Mouse (Mus musculus) heart, embryonic 15.5 days (tissue): Measurements from ENCODE around the gene Rgl1. TPM values are rescaled to one million over a fixed set of nuclear protein-coding genes. Genes with fewer than 3 reads are reported as not detected.
"Not testable (repeated sequence)": the region's sequence is repeated elsewhere in the genome, so short reads cannot be mapped to it uniquely, and the experiment has no call there.

ENCODE experiments used
- ATAC-seq: fragments of 200-750 bp; cut with Nextera tagmentation; replicated peaks from 2 replicates; pipeline ENCODE4 v1.8.0; 2017; ENCODE audit warnings: low read depth, moderate TSS enrichment; ENCODE audit not compliant: insufficient number of reproducible peaks, insufficient read depth, low FRiP score
- H3K27ac ChIP-seq: fragments of 300-500 bp; sonication (generic); 2 replicates; pipeline ENCODE4 v1.5.1; 2015; ENCODE audit warnings: mild to moderate bottlenecking, inconsistent platforms
- H3K27me3 ChIP-seq: fragments of 300-500 bp; sonication (generic); 2 replicates; pipeline ENCODE4 v1.6.1; 2015; ENCODE audit warnings: inconsistent platforms
- H3K36me3 ChIP-seq: fragments of 300-500 bp; sonication (generic); 2 replicates; pipeline ENCODE4 v1.6.1; 2015; ENCODE audit warnings: mild to moderate bottlenecking, inconsistent platforms
- H3K4me1 ChIP-seq: fragments of 300-500 bp; sonication (generic); replicated peaks from 2 replicates; pipeline ENCODE4 v1.6.1; 2015; ENCODE audit warnings: inconsistent platforms
- H3K4me2 ChIP-seq: fragments of 300-500 bp; sonication (generic); 2 replicates; pipeline ENCODE4 v1.6.1; 2015; ENCODE audit warnings: inconsistent platforms, mild to moderate bottlenecking, moderate library complexity
- H3K4me3 ChIP-seq: fragments of 300-500 bp; sonication (generic); 2 replicates; pipeline ENCODE4 v1.5.1; 2015; ENCODE audit warnings: mild to moderate bottlenecking, inconsistent platforms
- H3K9ac ChIP-seq: fragments of 300-500 bp; sonication (generic); 2 replicates; pipeline ENCODE4 v1.6.1; 2015; ENCODE audit warnings: mild to moderate bottlenecking, inconsistent platforms
- H3K9me3 ChIP-seq: fragments of 300-500 bp; sonication (generic); replicated peaks from 2 replicates; pipeline ENCODE4 v1.6.1; 2016; ENCODE audit warnings: inconsistent platforms
- WGBS: fragments of 180-500 bp; shearing (Covaris S2); methylation state at CpG from one replicate; pipeline ENCODE4 v1.1.7; 2015; ENCODE audit warnings: mixed read lengths; 5-methylcytosine and 5-hydroxymethylcytosine counted together
- polyA plus RNA-seq: library from polyadenylated mRNA; unstranded; fragments of >200 nt; fragmentation: Nextera tagmentation; extraction: Ambion mirVana; gene quantifications from 2 replicates; pipeline ENCODE4 v1.2.1, GENCODE M21; 2015

Rgl1 gene
- polyA plus RNA-seq, 1 experiment from 2014 or later: 64.6 TPM

- Histone ChIP-seq H3K27me3 (no peaks in the 10 kb centered on the region), H3K36me3 (no peaks in the 10 kb centered on the region), H3K9ac (no peak overlapping the region), H3K27ac (no peak overlapping the region), H3K4me1 (peaks cover 19% of the 10 kb centered on the region), H3K9me3 (no peaks in the 10 kb centered on the region), H3K4me2 (no peak overlapping the region), H3K4me3 (no peak overlapping the region)
- no peak for ATAC-seq
- 81% methylated on average over 8 of the region's 8 CpGs for WGBS
Observed at GRCm38 (mm10) chr1:152796683-152797263, 30.6 kb upstream of the Rgl1 start.

- Histone ChIP-seq H3K36me3 (no peaks in the 10 kb centered on the region), H3K9ac (no peak overlapping the region), H3K4me1 (peaks cover 25% of the 10 kb centered on the region), H3K4me2 (no peak overlapping the region), H3K27me3 (no peaks in the 10 kb centered on the region), H3K27ac (no peak overlapping the region), H3K4me3 (no peak overlapping the region), H3K9me3 (no peaks in the 10 kb centered on the region)
- ATAC-seq: no peak
- 48% methylated on average over 8 of the region's 8 CpGs for WGBS
Observed at GRCm38 (mm10) chr1:152795688-152796255, 29.6 kb upstream of the Rgl1 start.

DNA sequence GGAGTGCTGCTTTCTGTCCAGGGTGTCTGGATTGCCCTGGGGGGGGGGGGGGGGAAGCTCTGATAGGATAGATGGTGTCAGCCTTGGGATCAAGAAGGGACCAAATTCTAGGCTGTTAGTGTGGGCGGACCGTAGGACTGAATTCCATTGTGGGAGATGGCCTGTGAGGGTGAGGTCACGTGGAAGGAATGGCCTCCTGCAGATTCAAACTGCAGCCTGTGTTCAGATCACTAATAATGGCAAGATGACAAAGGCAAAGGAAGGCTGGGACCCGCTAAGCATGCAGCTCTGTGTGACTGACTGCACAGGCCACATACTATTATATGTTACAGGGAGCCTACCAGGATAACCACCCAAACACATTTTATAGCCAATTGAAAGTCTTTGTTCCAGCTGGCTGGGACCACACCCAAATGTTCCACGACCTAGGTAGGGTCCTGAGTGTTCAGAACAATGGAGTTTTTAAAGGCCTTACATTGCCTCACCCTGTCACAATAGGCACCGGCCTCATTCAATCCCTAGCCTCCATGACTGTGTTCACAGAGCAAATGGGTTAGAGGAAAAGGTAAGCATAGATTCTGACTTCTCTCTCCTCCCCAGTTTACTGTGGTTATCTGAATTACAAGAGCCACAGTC, 27.5 kb upstream of the Rgl1 start:
- H3K4me3 ChIP-seq: no peak overlapping the region
- no peak overlapping the region for H3K9ac ChIP-seq
- no peaks in the 10 kb centered on the region for H3K27me3 ChIP-seq
- H3K27ac ChIP-seq: no peak overlapping the region
- no peak overlapping the region for H3K4me2 ChIP-seq
- peaks cover 21% of the 10 kb centered on the region for H3K4me1 ChIP-seq
- WGBS: 60% methylated on average over 6 of the region's 6 CpGs
- H3K9me3 ChIP-seq: no peaks in the 10 kb centered on the region
- no peaks in the 10 kb centered on the region for H3K36me3 ChIP-seq
- no peak for ATAC-seq

- no peak for ATAC-seq
- H3K9me3 ChIP-seq: no peaks in the 10 kb centered on the region
- H3K36me3 ChIP-seq: no peaks in the 10 kb centered on the region
Observed at GRCm38 (mm10) chr1:152792736-152793494, 26.8 kb upstream of the Rgl1 start.

GRCm38 (mm10) chr1:152791269-152791668, 25.1 kb upstream of the Rgl1 start:
- Histone ChIP-seq H3K27me3 (no peaks in the 10 kb centered on the region), H3K4me3 (no peak overlapping the region), H3K9me3 (no peaks in the 10 kb centered on the region), H3K27ac (peak overlapping the region; percentile 50), H3K4me2 (0 out of 2 replicates have a peak overlapping the region, but pooled peaks have one; percentile 32), H3K4me1 (peaks cover 21% of the 10 kb centered on the region), H3K9ac (no peak overlapping the region), H3K36me3 (no peaks in the 10 kb centered on the region)
- ATAC-seq: no peak
- WGBS: 29% methylated on average over 4 of the region's 4 CpGs

More at GRCm38 (mm10) chr1:152792736-152793494, 26.8 kb upstream of the Rgl1 start:
- Histone ChIP-seq H3K4me1 (peaks cover 21% of the 10 kb centered on the region), H3K9ac (no peak overlapping the region), H3K4me2 (no peak overlapping the region), H3K4me3 (no peak overlapping the region), H3K27me3 (no peaks in the 10 kb centered on the region), H3K27ac (no peak overlapping the region)
- 61% methylated on average over 12 of the region's 12 CpGs for WGBS

DNA sequence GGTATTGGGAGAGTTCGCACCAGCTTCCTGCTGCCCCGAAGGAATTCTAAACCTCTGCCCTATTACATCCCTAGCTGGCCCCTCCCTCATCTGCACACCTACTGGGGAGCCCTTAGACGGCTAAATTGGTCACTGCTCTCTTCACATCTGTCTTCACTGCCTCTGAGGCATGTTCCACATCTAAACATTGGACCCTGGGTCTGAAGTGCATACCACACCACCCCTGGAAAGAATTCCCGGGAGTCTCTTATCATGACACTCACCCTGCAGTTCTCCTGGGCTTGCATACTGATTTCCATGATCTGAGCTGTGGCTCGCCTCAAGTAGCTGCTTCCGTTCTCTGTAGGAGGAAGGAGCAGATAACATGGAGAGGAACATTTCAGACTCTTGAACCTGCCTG, 24.7 kb upstream of the Rgl1 start:
- Histone ChIP-seq H3K4me3 (no peak overlapping the region), H3K4me1 (peaks cover 19% of the 10 kb centered on the region), H3K36me3 (no peaks in the 10 kb centered on the region), H3K9ac (no peak overlapping the region), H3K27me3 (no peaks in the 10 kb centered on the region), H3K9me3 (no peaks in the 10 kb centered on the region), H3K4me2 (peak overlapping the region; percentile 32; the same call in 1 of the 2 replicates), H3K27ac (peak overlapping the region; percentile 50)
- peak; percentile 55; the same call in 1 of the 2 replicates for ATAC-seq
- WGBS: 7% methylated on average over 6 of the region's 6 CpGs

DNA sequence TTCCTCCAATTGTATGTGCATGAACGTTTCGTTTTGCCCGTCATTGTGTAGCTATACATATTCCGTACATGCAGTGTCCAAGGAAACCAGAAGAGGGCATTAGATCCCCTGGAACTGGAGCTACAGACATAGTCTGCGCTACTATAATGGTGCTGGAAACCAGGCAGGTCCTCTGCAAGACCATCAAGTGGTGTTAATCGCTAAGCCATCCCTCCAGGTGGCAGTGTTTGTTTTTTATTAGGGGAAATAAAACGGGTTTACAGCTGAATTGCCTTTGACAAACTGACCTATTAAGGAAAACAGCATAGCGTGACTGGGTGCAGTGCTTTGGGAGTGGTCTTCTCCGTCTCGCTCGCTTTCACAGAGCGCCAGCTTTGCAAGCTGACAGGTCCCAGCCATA, 24.1 kb upstream of the Rgl1 start:
- Histone ChIP-seq H3K9me3 (no peaks in the 10 kb centered on the region), H3K27me3 (no peaks in the 10 kb centered on the region), H3K36me3 (no peaks in the 10 kb centered on the region), H3K4me2 (peak overlapping the region; percentile 32), H3K4me3 (no peak overlapping the region), H3K9ac (no peak overlapping the region), H3K4me1 (peaks cover 19% of the 10 kb centered on the region), H3K27ac (peak overlapping the region; percentile 50; the same call in 1 of the 2 replicates)
- no peak; the same call in 1 of the 2 replicates for ATAC-seq
- 21% methylated on average over 12 of the region's 12 CpGs for WGBS

DNA sequence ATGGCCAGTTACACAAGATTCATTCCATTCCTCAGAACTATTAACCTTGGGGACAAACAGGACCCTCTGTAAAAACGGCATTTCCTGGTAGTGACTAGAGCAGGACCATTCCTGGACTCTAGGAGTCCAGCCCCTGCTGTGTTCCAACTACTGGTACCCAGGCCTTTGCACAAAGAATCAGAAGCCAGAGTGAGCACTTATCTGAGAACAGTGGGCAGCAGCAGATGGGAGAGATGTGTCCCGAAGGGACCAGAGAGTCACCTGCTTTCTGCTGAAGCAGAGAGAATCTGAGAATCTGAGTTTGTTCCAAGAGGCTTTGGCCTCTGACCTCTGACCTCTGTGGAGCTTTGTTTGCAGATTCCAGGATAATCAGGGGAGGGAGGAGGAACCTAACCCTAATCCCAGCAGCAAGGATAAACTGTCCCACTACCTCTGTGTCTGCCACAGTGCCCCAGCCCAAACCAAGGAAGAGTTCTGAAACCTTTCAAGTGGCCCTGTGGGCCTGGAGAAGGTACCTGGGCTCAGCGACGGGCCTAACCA, 22.0 kb upstream of the Rgl1 start:
- no peaks in the 10 kb centered on the region for H3K27me3 ChIP-seq
- H3K4me2 ChIP-seq: no peak overlapping the region
- no peak overlapping the region for H3K27ac ChIP-seq
- peaks cover 19% of the 10 kb centered on the region for H3K4me1 ChIP-seq
- H3K36me3 ChIP-seq: no peaks in the 10 kb centered on the region
- H3K4me3 ChIP-seq: no peak overlapping the region
- H3K9me3 ChIP-seq: no peaks in the 10 kb centered on the region
- no peak for ATAC-seq
- 60% methylated on average over 4 of the region's 4 CpGs for WGBS
- H3K9ac ChIP-seq: no peak overlapping the region

DNA sequence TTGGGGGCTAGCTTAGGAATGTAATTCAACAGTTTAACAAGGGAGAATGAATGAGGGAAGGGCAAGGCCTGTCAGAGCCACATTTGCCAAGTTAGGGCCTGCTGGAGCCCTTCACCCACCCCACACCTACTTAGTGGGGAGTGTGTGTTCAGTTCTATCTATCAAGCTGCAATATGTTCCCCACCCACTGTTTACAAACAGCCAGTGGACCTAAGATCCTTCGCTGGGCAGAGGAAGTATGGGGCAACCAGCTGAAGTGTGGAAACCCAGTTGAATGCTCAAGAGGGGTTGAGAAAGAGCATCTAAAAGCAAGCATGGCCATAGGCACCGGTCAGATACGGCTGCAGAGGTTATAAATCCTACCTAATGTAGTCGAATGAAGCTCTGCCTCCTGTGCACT, 20.8 kb upstream of the Rgl1 start:
- Histone ChIP-seq H3K4me3 (no peak overlapping the region), H3K27ac (no peak overlapping the region)
- WGBS: 79% methylated on average over 4 of the region's 4 CpGs

DNA sequence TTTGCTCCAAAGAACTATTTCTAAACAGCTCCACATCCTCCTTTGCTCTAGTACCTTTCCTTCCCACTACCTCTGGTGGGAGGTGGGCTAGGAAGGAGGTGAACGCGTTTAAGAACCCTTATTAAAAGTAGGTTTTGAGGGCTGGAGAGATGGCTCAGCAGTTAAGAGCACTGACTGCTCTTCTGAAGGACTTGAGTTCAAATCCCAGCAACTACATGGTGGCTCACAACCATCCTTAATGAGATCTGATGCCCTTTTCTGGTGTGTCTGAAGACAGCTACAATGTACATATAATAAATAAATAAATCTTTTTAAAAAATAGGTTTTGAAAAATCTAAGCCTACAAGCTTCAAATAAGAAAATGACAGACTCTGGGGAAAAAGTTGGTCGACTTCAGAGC, 19.3 kb upstream of the Rgl1 start:
- H3K9me3 ChIP-seq, H3K4me1 ChIP-seq, H3K27me3 ChIP-seq, H3K4me3 ChIP-seq, H3K4me2 ChIP-seq, H3K36me3 ChIP-seq, ATAC-seq, H3K9ac ChIP-seq, H3K27ac ChIP-seq: not testable (repeated sequence)
- 80% methylated on average over 3 of the region's 3 CpGs for WGBS

More for the DNA sequence above, 20.8 kb upstream of the Rgl1 start:
- no peak overlapping the region for H3K4me2 ChIP-seq
- H3K9ac ChIP-seq: no peak overlapping the region
- no peak for ATAC-seq
- H3K9me3 ChIP-seq: no peaks in the 10 kb centered on the region
- peaks cover 13% of the 10 kb centered on the region for H3K4me1 ChIP-seq
- H3K27me3 ChIP-seq: no peaks in the 10 kb centered on the region
- H3K36me3 ChIP-seq: no peaks in the 10 kb centered on the region

- Histone ChIP-seq H3K27me3 (no peaks in the 10 kb centered on the region), H3K4me2 (no peak overlapping the region), H3K36me3 (no peaks in the 10 kb centered on the region), H3K27ac (no peak overlapping the region), H3K9me3 (no peaks in the 10 kb centered on the region), H3K4me3 (no peak overlapping the region), H3K4me1 (no peaks in the 10 kb centered on the region), H3K9ac (no peak overlapping the region)
- WGBS: 96% methylated on average over 8 of the region's 8 CpGs
- ATAC-seq: no peak
Observed at GRCm38 (mm10) chr1:152784620-152785019, 18.5 kb upstream of the Rgl1 start.
